Mouse (Mus musculus): ENCODE results near the gene Itgb8.

DNA sequence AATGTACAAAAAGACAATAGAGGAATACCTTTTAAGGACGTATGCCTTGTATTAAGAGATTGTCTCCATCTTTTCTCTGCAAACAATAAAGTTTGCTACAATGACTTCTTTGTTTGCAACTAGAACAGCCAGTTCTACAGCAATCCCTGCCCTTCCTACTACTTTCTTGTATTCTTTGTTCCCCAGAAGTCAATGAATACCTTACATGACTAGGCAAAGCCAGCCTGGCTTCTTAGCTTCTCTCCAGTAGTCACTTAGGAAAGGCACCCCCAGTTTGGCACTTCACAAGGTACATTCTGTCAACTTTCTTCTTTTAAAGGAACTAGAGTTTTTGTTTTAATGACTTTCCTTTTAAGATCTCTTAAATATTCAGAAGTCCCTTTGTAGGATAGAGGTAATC, 10.7 kb downstream of the Itgb8 start:
- TF ChIP-seq CTCF (conservative IDR thresholded peaks at IDR 0.05 in 1 of 2, IDR thresholded peaks at IDR 0.05 in 1 of 2; ENCODE audit: low read depth in 2 of 2, low read length in 2 of 2) (no peak), ETS1 (conservative IDR thresholded peaks at IDR 0.05; ENCODE audit: low read depth, low read length) (no peak)
